Mouse (Mus musculus) stomach, postnatal 0 days (tissue): ENCODE data around the gene Ipo7. TPM values are rescaled to one million over a fixed set of nuclear protein-coding genes. Genes with fewer than 3 reads are reported as not detected.

ENCODE experiments used
- ATAC-seq: fragments of 200-750 bp; cut with Nextera tagmentation; 2 replicates; pipeline ENCODE4 v1.8.0; 2017; ENCODE audit not compliant: low FRiP score, low TSS enrichment
- DNase-seq: peaks from one replicate; pipeline ENCODE4 v3.0.0-alpha.2; 2016; ENCODE audit warnings: low spot score
- H3K27ac ChIP-seq: fragments of 300-500 bp; sonication (generic); replicated peaks from 2 replicates; pipeline ENCODE4 v1.5.1; 2014; ENCODE audit warnings: mild to moderate bottlenecking, control low read depth
- H3K27me3 ChIP-seq: fragments of 300-500 bp; sonication (generic); 2 replicates; pipeline ENCODE4 v1.6.1; 2014; ENCODE audit warnings: low read length; ENCODE audit not compliant: control insufficient read depth, insufficient read depth
- H3K36me3 ChIP-seq: fragments of 300-500 bp; sonication (generic); 2 replicates; pipeline ENCODE4 v1.6.1; 2014; ENCODE audit warnings: low read length, mixed read lengths; ENCODE audit not compliant: control insufficient read depth, insufficient read depth
- H3K4me1 ChIP-seq: fragments of 300-500 bp; sonication (generic); replicated peaks from 2 replicates; pipeline ENCODE4 v1.6.1; 2014; ENCODE audit warnings: antibody characterized with exemption; ENCODE audit not compliant: control insufficient read depth, insufficient read depth
- H3K4me2 ChIP-seq: fragments of 300-500 bp; sonication (generic); replicated peaks from 2 replicates; pipeline ENCODE4 v1.6.1; 2014; ENCODE audit warnings: low read depth, mild to moderate bottlenecking, control low read depth, moderate library complexity
- H3K4me3 ChIP-seq: fragments of 300-500 bp; sonication (generic); 2 replicates; pipeline ENCODE4 v1.5.1; 2014; ENCODE audit warnings: low read depth, low read length, control low read depth
- H3K9ac ChIP-seq: fragments of 300-500 bp; sonication (generic); 2 replicates; pipeline ENCODE4 v1.6.1; 2014; ENCODE audit warnings: mild to moderate bottlenecking, low read length, control low read depth, mixed read lengths
- H3K9me3 ChIP-seq: fragments of 300-500 bp; sonication (generic); 2 replicates; pipeline ENCODE4 v1.6.1; 2016; ENCODE audit warnings: low read length; ENCODE audit not compliant: control insufficient read depth
- CTCF ChIP-seq: IDR thresholded peaks from 2 replicates; pipeline ENCODE4 v1.5.1; 2016; ENCODE audit warnings: antibody characterized with exemption, low read depth, mild to moderate bottlenecking, moderate library complexity
- EP300 ChIP-seq: optimal IDR thresholded peaks from 2 replicates; pipeline ENCODE3; 2016; ENCODE audit warnings: antibody characterized with exemption
- WGBS: fragments of 180-500 bp; shearing (Covaris S2); extraction: QIAGEN DNeasy Blood & Tissue Kit; methylation state at CpG from one replicate; pipeline ENCODE4 v1.1.7; 2014; 5-methylcytosine and 5-hydroxymethylcytosine counted together
- polyA plus RNA-seq: library from polyadenylated mRNA; unstranded; fragments of >200 nt; fragmentation: Nextera tagmentation; extraction: Ambion mirVana; gene quantifications from 2 replicates; pipeline ENCODE4 v1.2.1, GENCODE M21; 2015

Gene Ipo7
- polyA plus RNA-seq, 1 experiment from 2014 or later, result 16.5 TPM

DNA sequence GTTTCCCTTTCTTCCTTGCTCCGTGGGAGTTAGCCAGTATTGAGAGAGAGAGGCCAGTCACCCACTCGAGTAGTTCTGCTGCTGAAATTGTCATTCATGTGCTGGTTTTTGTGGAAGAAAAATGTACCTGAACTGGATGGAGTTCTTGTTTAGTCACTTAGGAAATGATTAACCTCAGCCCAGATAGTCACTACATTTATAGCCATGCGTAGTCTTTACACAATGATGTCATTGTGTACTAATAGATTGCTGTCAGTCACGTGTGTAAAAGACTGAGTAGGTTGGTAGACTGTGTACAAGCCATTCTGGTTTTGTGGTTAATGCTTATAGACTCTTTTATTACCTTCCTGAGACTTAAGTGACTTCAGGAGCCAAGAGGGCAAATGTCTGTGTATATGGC is 69.8 kb downstream of the Ipo7 start:
- Histone ChIP-seq H3K36me3 (peaks cover 39% of the 10 kb centered on the region), H3K27me3 (no peaks in the 10 kb centered on the region), H3K4me1 (no peaks in the 10 kb centered on the region), H3K4me3 (no peak overlapping the region), H3K4me2 (no peak overlapping the region), H3K27ac (peak overlapping the region; percentile 69; the same call in 1 of the 2 replicates), H3K9me3 (no peaks in the 10 kb centered on the region), H3K9ac (no peak overlapping the region)
- 49% methylated on average over 4 of the region's 4 CpGs for WGBS
- ATAC-seq, result peak; percentile 96
- DNase-seq, result no peak
- no peak for TF ChIP-seq CTCF
- no peak for TF ChIP-seq EP300

DNA sequence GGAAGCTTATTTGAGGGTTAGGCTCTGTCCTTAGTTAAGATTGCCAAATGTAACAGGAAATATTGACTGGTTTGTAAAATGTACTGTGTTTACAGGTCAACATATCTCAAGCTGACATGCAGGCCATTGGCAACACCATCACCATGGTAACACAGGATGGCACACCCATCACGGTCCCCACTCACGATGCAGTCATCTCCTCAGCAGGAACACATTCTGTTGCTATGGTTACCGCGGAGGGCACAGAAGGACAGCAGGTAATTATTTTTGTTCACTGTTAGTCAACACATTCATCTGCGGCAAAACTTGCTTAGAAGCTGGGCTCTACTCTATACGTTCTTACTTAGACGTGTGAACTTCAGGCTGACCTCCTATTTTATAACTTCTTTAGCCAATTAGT is 73.6 kb downstream of the Ipo7 start:
- Histone ChIP-seq H3K36me3 (peaks cover 32% of the 10 kb centered on the region), H3K9ac (no peak overlapping the region), H3K4me1 (no peaks in the 10 kb centered on the region), H3K4me2 (no peak overlapping the region), H3K27me3 (no peaks in the 10 kb centered on the region), H3K4me3 (no peak overlapping the region), H3K9me3 (no peaks in the 10 kb centered on the region), H3K27ac (no peak overlapping the region)
- no peak for TF ChIP-seq CTCF
- TF ChIP-seq EP300, result no peak
- no peak for ATAC-seq
- 79% methylated on average over 7 of the region's 7 CpGs for WGBS
- DNase-seq, result no peak

GRCm38 (mm10) chr7:110096332-110096731 is 78.3 kb downstream of the Ipo7 start:
- Histone ChIP-seq H3K9ac (no peak overlapping the region), H3K4me3 (no peak overlapping the region), H3K9me3 (no peaks in the 10 kb centered on the region), H3K36me3 (peaks cover 17% of the 10 kb centered on the region; the same call in 1 of the 2 replicates), H3K4me2 (no peak overlapping the region), H3K27me3 (no peaks in the 10 kb centered on the region), H3K27ac (no peak overlapping the region), H3K4me1 (no peaks in the 10 kb centered on the region)
- DNase-seq (no peak), ATAC-seq (no peak)
- 78% methylated on average over 4 of the region's 4 CpGs for WGBS
- no peak for TF ChIP-seq EP300
- TF ChIP-seq CTCF, result peak; percentile 30

DNA sequence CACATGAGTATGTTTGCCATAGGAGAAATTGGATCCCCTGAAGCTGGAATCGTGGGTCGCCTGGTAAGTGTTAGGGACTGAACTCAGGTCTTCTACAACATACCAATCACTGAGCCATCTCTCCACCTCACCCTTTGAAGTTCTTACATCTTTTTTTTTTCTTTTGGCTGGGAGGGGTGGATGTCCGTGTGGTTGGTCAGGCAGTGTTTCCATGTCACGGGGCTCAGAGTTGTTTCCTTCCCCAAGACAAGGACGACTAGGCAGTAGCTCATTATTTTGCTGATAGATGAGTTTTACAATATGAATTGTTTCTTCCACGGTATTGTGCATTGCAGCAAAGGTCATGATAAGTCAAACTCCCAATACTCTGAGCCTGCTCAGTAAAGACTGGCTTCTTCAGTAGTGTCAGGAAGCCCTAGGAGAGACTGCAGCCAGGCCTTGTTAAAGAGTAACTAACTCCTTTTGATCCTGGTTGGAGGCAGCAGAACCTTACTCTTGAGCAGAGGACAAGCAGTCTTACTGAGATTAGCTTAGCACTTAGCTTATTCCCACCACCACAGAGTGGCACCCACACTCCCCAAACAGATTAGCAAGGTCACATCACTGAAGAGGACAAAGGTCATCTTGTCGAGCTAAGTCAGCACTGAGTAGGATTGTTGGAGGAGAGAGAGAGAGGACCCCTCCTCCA is 79.2 kb downstream of the Ipo7 start:
- Histone ChIP-seq H3K9ac (no peak overlapping the region), H3K4me1 (no peaks in the 10 kb centered on the region), H3K9me3 (no peaks in the 10 kb centered on the region), H3K27ac (0 out of 2 replicates have a peak overlapping the region, but pooled peaks have one; percentile 46), H3K36me3 (peaks cover 14% of the 10 kb centered on the region; the same call in 1 of the 2 replicates), H3K27me3 (no peaks in the 10 kb centered on the region), H3K4me2 (no peak overlapping the region), H3K4me3 (no peak overlapping the region)
- 42% methylated on average over 7 of the region's 7 CpGs for WGBS
- ATAC-seq (peak; percentile 53), DNase-seq (no peak)
- TF ChIP-seq CTCF, result peak; percentile 18; the same call in 1 of the 2 replicates
- no peak for TF ChIP-seq EP300

DNA sequence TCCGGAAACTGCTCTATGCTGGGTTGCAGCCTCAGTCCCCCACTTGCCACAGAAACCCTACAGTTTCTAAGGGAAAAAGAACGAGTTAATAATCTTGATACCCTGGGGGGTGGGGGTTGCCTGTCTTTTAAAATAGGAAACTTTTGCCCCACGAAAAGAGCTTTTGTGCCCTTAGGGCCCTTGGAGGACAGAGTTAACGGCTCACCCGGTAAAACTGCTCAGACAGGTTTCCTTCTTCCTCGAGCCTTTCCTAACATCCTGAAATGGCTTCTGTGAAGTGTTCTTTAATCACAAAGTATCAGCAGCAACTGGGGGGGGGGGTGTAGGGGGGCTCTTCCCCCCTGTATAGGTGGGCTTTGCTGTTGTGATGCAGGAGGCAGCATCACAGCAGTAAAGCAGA is 82.8 kb downstream of the Ipo7 start:
- no peak overlapping the region for H3K9ac ChIP-seq
- no peaks in the 10 kb centered on the region for H3K9me3 ChIP-seq
- no peak for TF ChIP-seq CTCF
- no peak for TF ChIP-seq EP300
- no peak overlapping the region for H3K4me2 ChIP-seq
- H3K27ac ChIP-seq, result peak overlapping the region; percentile 61; the same call in 1 of the 2 replicates
- no peaks in the 10 kb centered on the region for H3K27me3 ChIP-seq
- WGBS, result 38% methylated on average over 6 of the region's 6 CpGs
- no peaks in the 10 kb centered on the region for H3K4me1 ChIP-seq
- DNase-seq (peak; percentile 53), ATAC-seq (no peak)
- H3K36me3 ChIP-seq, result 0 out of 2 replicates have a peak, but pooled peaks cover 3% of the 10 kb centered on the region
- H3K4me3 ChIP-seq, result no peak overlapping the region

- no peak for TF ChIP-seq EP300
- TF ChIP-seq CTCF, result no peak
- H3K36me3 ChIP-seq, result 0 out of 2 replicates have a peak, but pooled peaks cover under 1% of the 10 kb centered on the region
- no peak for ATAC-seq
- peak overlapping the region; percentile 61; the same call in 1 of the 2 replicates for H3K27ac ChIP-seq
- no peaks in the 10 kb centered on the region for H3K4me1 ChIP-seq
- WGBS, result 64% methylated on average over 5 of the region's 5 CpGs
- H3K9me3 ChIP-seq, result no peaks in the 10 kb centered on the region
- no peak overlapping the region for H3K9ac ChIP-seq
- no peak for DNase-seq
- no peaks in the 10 kb centered on the region for H3K27me3 ChIP-seq
- no peak overlapping the region for H3K4me2 ChIP-seq
- no peak overlapping the region for H3K4me3 ChIP-seq
These were observed 83.2 kb downstream of the Ipo7 start for GRCm38 (mm10) chr7:110101266-110101665.
